Mouse (Mus musculus): ENCODE results near the gene Trp73. TPM values are rescaled to one million over a fixed set of nuclear protein-coding genes. Genes with fewer than 3 reads are reported as not detected.

Trp73 gene
- polyA plus RNA-seq, 1 experiment from 2014 or later = 9.8 TPM

DNA sequence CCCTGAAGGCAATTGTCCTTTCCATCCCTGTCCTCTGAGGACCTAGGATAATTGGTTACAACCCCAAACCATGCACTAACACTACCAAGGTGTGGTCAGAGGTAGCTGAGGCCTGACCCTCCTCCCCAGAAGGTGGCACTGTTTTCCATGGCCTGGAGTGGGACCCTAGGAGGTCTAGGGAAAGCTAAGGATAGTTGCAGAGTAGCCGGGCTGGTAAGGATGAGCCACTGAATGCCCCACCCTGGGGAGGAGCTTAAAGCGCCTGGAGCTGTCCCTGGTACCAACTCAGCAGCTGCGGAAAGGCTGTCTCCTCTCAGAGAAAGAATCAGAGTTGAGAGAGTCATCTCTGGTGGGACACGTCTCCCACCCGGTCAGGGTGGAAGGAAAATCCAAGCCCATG, 69.1 kb downstream of the Trp73 start:
- no peak overlapping the region for H3K4me3 ChIP-seq (replicated peaks)
- H3K36me3 ChIP-seq = no peaks in the 10 kb centered on the region
- no peak for ATAC-seq (ENCODE audit: insufficient number of reproducible peaks, low FRiP score, low TSS enrichment, low read depth)
- no peak overlapping the region for H3K9ac ChIP-seq
- peaks cover 25% of the 10 kb centered on the region for H3K27me3 ChIP-seq
- peaks cover 12% of the 10 kb centered on the region for H3K4me1 ChIP-seq
- no peaks in the 10 kb centered on the region for H3K9me3 ChIP-seq (replicated peaks)
- H3K4me2 ChIP-seq (replicated peaks) = no peak overlapping the region
- no peak overlapping the region for H3K27ac ChIP-seq (replicated peaks)
- WGBS = 0% methylated on average over 5 of the region's 5 CpGs

DNA sequence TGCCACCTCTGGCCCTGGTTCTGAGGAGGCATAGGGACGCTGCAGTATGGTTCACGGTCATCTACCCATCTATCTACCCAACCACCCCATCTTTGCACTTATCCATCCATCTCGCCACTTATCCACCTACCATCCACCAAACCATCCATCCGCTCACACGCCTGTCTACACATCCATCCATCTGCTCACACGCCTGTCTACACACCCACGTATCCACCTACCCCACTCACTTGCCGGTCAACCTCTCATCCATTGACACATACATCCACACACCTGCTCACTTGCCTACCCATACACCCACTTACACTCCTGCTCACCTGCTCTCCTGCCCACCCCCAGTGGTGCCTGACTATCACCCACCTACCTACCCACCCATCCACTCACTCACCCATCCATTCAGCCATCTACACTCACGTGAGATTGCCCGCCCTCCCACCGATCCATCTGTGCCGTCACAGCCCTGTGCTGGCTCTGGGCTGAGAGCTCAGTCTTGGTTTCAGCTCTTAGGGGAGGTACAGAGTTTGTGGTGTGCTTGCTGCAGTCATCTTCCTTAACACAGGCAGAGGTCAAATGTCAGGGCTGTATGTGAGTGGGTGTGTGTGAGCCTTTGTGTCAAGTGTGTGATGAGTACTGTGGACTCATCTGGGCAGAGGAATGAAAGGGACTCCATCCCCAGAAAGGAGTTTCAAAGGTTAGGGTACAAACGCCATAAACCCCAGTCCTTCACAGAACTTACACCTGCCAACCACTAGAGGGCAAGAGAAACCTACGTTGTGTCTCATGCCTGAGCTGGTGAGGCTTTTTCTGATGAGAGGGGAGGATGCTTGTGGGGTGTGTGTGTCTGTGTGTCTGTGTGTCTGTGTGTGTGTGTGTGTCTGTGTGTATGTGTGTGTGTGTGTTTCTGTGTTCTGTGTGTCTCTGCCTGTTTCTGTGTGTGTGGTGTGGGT, 74.9 kb downstream of the Trp73 start:
- Histone ChIP-seq H3K9ac (no peak overlapping the region), H3K27ac (replicated peaks) (no peak overlapping the region), H3K4me1 (no peaks in the 10 kb centered on the region), H3K9me3 (replicated peaks) (no peaks in the 10 kb centered on the region), H3K4me2 (replicated peaks) (no peak overlapping the region), H3K27me3 (0 out of 2 replicates have a peak, but pooled peaks cover 3% of the 10 kb centered on the region), H3K4me3 (replicated peaks) (no peak overlapping the region), H3K36me3 (no peaks in the 10 kb centered on the region)
- no peak for ATAC-seq (ENCODE audit: insufficient number of reproducible peaks, low FRiP score, low TSS enrichment, low read depth)
- WGBS = 60% methylated on average over 14 of the region's 14 CpGs

DNA sequence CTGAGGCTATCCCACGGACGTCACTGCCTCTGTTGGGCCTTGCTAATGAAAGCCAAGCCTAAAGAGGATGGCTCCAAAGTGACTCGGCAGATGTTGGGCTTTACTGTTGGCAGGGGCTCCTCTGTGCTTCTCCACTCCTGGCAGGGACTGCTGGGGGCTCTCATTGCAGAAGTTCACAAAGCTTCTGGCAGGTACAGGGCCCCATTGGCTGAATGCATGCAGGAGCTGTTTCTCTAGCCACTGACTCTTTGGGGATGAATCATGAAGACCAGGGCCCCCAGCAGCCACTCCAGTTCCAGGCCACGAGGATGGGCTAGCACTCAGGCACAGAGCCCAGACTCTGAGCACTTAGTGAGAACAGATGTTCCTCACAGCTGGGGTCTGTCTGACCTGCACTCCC, 82.3 kb downstream of the Trp73 start:
- Histone ChIP-seq H3K4me2 (replicated peaks) (no peak overlapping the region), H3K9ac (no peak overlapping the region), H3K27me3 (no peaks in the 10 kb centered on the region), H3K27ac (replicated peaks) (peak overlapping the region; percentile 87; the same call in 1 of the 2 replicates), H3K9me3 (replicated peaks) (no peaks in the 10 kb centered on the region), H3K4me1 (peaks cover 26% of the 10 kb centered on the region), H3K36me3 (no peaks in the 10 kb centered on the region), H3K4me3 (replicated peaks) (no peak overlapping the region)
- peak; percentile 61 for ATAC-seq (ENCODE audit: insufficient number of reproducible peaks, low FRiP score, low TSS enrichment, low read depth)
- WGBS = 35% methylated on average over 4 of the region's 4 CpGs

DNA sequence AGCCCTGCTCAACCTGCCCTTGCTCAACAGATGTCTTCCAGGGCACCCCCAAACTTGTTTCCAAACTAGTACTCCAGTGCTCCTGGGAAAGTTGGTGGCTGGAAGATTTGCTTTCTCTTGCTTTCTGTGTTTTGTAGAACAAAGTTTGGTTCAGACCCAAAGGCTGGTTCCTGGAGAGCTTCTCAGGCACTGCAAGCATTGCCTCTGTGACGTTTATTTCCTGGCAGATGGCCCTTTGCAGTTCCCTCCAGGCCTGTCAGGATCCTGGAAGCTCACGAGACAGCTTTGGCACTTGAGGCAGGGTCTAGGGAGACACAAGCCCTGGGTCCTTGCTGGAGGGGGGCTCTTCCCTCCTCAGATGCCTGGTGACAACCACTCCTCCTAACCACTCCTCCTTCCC, 83.3 kb downstream of the Trp73 start:
- H3K27me3 ChIP-seq = no peaks in the 10 kb centered on the region
- ATAC-seq (ENCODE audit: insufficient number of reproducible peaks, low FRiP score, low TSS enrichment, low read depth) = no peak
- no peaks in the 10 kb centered on the region for H3K36me3 ChIP-seq
- no peak overlapping the region for H3K4me2 ChIP-seq (replicated peaks)
- no peaks in the 10 kb centered on the region for H3K9me3 ChIP-seq (replicated peaks)
- peaks cover 26% of the 10 kb centered on the region for H3K4me1 ChIP-seq
- peak overlapping the region; percentile 87 for H3K27ac ChIP-seq (replicated peaks)
- H3K9ac ChIP-seq = no peak overlapping the region
- 23% methylated on average over 2 of the region's 2 CpGs for WGBS
- H3K4me3 ChIP-seq (replicated peaks) = no peak overlapping the region

DNA sequence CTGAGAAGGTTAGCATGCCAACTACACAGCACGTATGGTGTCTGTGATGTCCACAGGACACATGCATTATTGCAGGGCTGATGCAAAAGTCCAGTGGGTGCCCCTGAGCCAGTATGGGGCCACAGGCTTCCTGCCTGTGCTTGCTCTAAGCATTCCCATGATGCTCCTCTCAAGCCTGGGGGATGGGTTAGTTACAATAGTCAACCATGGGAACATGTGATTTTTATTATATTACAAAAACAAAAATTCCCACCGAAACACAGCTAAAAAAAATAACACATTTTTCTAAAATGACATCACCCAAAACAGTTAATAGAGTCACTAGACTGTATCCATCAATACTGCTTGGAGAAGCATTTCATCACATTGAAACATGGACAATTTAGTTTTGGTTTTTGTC, 84.0 kb downstream of the Trp73 start:
- ATAC-seq (ENCODE audit: insufficient number of reproducible peaks, low FRiP score, low TSS enrichment, low read depth) = no peak
- peak overlapping the region; percentile 87 for H3K27ac ChIP-seq (replicated peaks)
- no peaks in the 10 kb centered on the region for H3K9me3 ChIP-seq (replicated peaks)
- WGBS = 36% methylated on average over 2 of the region's 2 CpGs
- no peak overlapping the region for H3K9ac ChIP-seq
- peaks cover 26% of the 10 kb centered on the region for H3K4me1 ChIP-seq
- no peaks in the 10 kb centered on the region for H3K36me3 ChIP-seq
- no peak overlapping the region for H3K4me3 ChIP-seq (replicated peaks)
- no peaks in the 10 kb centered on the region for H3K27me3 ChIP-seq
- H3K4me2 ChIP-seq (replicated peaks) = no peak overlapping the region

DNA sequence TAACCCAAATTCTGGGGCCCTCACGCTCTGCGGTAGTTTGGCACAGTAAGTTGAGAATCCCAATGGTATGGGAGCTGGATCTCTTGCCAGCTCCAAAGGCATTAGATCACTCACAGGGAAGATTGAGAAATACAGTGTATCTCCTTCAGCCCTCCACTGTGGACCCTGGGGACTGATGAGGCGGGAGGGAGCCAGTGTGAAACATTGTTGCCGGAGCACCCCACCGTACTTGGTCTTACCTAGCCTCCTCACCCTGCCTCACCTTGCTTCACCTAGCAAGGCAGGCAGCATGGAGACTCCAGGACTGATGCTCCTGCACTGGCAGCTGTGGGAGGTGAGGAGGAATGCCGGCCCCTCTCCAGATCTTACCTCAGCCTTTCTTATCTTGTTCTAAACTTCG, 84.5 kb downstream of the Trp73 start:
- H3K9me3 ChIP-seq (replicated peaks) = no peaks in the 10 kb centered on the region
- no peak overlapping the region for H3K4me3 ChIP-seq (replicated peaks)
- H3K27ac ChIP-seq (replicated peaks) = peak overlapping the region; percentile 82
- H3K9ac ChIP-seq = no peak overlapping the region
- peaks cover 26% of the 10 kb centered on the region for H3K4me1 ChIP-seq
- no peaks in the 10 kb centered on the region for H3K36me3 ChIP-seq
- 78% methylated on average over 7 of the region's 7 CpGs for WGBS
- no peak overlapping the region for H3K4me2 ChIP-seq (replicated peaks)
- no peaks in the 10 kb centered on the region for H3K27me3 ChIP-seq
- no peak for ATAC-seq (ENCODE audit: insufficient number of reproducible peaks, low FRiP score, low TSS enrichment, low read depth)

DNA sequence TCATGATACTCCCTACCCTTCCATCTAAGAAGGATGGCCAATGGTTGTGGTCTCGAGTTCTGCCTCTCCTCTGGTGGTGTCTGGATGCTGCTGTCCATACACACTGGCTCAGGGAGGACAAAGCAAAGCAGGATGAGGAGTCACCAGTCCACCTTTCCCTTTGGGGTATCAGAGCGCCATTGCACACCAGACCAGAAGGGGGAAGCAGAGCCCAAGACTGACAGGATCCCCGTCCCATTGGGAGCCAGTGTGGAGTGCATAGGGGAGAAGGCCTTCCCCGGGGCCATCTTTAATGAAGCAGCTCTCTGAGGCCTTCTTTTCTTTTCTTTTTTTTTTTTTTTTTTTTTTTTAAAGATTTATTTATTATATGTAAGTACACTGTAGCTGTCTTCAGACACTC, 86.9 kb downstream of the Trp73 start:
- Histone ChIP-seq H3K9ac (no peak overlapping the region), H3K4me2 (replicated peaks) (no peak overlapping the region), H3K4me3 (replicated peaks) (no peak overlapping the region), H3K9me3 (replicated peaks) (no peaks in the 10 kb centered on the region), H3K4me1 (peaks cover 24% of the 10 kb centered on the region), H3K27ac (replicated peaks) (no peak overlapping the region), H3K36me3 (no peaks in the 10 kb centered on the region), H3K27me3 (no peaks in the 10 kb centered on the region)
- WGBS = 48% methylated on average over 4 of the region's 4 CpGs
- no peak for ATAC-seq (ENCODE audit: insufficient number of reproducible peaks, low FRiP score, low TSS enrichment, low read depth)

DNA sequence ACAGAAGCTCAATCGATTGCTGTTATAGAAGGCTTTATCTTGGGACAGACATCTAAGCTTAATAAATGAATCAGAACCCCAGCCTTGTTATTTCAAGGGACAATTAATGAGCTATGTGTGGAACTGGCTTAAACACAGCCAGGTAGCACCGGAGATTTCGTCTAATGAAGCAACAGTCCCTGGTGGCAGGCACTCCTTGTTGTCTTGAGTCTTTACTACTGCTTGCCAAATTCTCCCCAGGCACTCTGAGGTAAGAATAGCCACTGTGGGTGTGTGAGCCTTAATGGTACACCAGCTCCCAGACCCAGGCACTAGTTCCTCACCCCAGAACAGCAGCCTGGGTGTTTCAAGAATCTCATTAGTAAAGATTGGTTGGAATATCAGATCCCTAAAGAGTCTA, 88.6 kb downstream of the Trp73 start:
- no peak overlapping the region for H3K4me3 ChIP-seq (replicated peaks)
- ATAC-seq (ENCODE audit: insufficient number of reproducible peaks, low FRiP score, low TSS enrichment, low read depth) = 0 out of 2 replicates have a peak, but pooled peaks have one; percentile 25
- peaks cover 8% of the 10 kb centered on the region for H3K4me1 ChIP-seq
- no peaks in the 10 kb centered on the region for H3K27me3 ChIP-seq
- H3K4me2 ChIP-seq (replicated peaks) = no peak overlapping the region
- H3K9ac ChIP-seq = no peak overlapping the region
- H3K36me3 ChIP-seq = no peaks in the 10 kb centered on the region
- no peaks in the 10 kb centered on the region for H3K9me3 ChIP-seq (replicated peaks)
- WGBS = 83% methylated on average over 3 of the region's 3 CpGs
- no peak overlapping the region for H3K27ac ChIP-seq (replicated peaks)

DNA sequence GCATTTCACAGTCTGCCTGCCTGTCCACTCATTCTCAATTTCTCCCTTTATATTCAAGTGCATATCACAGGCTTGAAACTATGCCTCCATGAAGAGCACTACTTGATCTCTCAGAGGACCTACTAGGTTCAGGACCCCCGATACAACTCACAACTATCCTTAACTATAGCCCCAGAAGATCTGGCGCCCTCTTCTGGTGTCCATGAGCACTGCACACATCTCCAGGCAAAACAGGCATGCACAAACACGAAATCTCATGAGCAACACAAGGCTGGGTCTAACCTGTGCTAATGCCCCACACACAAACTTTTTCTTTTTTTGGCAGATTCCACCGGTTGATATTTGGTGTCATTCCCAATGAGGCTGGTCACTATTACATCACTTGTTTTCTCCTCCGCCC, 94.2 kb downstream of the Trp73 start:
- H3K27ac ChIP-seq (replicated peaks) = no peak overlapping the region
- no peak overlapping the region for H3K9ac ChIP-seq
- H3K4me2 ChIP-seq (replicated peaks) = no peak overlapping the region
- WGBS = 76% methylated on average over 5 of the region's 5 CpGs
- H3K4me3 ChIP-seq (replicated peaks) = no peak overlapping the region
- no peaks in the 10 kb centered on the region for H3K9me3 ChIP-seq (replicated peaks)
- no peaks in the 10 kb centered on the region for H3K36me3 ChIP-seq
- no peak for ATAC-seq (ENCODE audit: insufficient number of reproducible peaks, low FRiP score, low TSS enrichment, low read depth)
- no peaks in the 10 kb centered on the region for H3K4me1 ChIP-seq
- no peaks in the 10 kb centered on the region for H3K27me3 ChIP-seq

DNA sequence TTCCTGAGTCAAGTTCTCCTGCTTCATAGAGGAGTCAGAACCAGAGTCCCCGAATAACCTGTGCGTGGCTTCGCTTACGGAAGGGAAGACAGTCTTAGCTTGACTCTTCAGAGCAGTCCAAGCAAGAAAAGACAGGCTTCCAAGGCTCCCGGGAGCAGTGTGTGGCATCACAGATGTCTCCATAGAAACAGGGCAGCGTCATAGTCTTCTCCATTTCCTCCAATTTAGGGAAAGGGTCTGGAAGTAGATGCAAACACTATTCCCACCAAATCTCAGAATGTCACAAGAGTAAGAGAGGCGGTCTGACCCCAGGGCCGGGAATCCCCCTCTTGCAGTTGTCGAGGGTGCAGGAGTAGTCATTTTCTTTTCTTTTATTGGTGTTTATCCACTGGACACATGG, 97.4 kb downstream of the Trp73 start, which contains the start of gene Ccdc27:
Gene Ccdc27, minus strand, starts transcription at position 101 of the 400 bp plus-strand sequence.
- Histone ChIP-seq H3K36me3 (no peaks in the 10 kb centered on the region), H3K27ac (replicated peaks) (no peak within 1 kb of the TSS), H3K9ac (no peak within 1 kb of the TSS), H3K9me3 (replicated peaks) (no peaks in the 10 kb centered on the region), H3K4me3 (replicated peaks) (no peak within 1 kb of the TSS), H3K4me2 (replicated peaks) (no peak within 1 kb of the TSS), H3K27me3 (no peaks in the 10 kb centered on the region), H3K4me1 (no peaks in the 10 kb centered on the region)
- WGBS = 78% methylated on average over 9 of the region's 9 CpGs
- no peak for ATAC-seq (ENCODE audit: insufficient number of reproducible peaks, low FRiP score, low TSS enrichment, low read depth)

DNA sequence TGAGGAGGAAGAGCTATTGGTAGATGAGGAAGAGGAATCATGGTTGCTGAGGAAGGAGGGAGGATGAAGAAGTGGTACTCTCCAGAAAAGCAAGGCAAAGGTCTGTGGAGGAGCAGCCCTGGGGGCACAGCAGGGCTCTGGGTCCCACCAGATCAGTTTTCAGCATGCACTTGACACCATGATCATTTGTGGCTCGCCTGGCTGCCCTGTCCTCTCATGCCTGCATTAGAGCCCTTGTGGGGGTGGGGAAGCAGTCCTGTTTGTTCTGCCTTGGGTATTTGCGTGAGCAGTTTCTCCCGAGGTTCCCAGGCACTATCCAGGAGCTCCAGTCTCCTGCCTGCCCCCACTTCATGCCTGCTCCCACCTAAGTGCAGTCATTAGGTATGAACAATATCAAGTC, 102.9 kb downstream of the Trp73 start:
- ATAC-seq (ENCODE audit: insufficient number of reproducible peaks, low FRiP score, low TSS enrichment, low read depth) = no peak
- Histone ChIP-seq H3K36me3 (no peaks in the 10 kb centered on the region), H3K9ac (no peak overlapping the region), H3K9me3 (replicated peaks) (no peaks in the 10 kb centered on the region), H3K27me3 (peaks cover 4% of the 10 kb centered on the region; the same call in 1 of the 2 replicates), H3K4me1 (no peaks in the 10 kb centered on the region), H3K4me2 (replicated peaks) (no peak overlapping the region), H3K4me3 (replicated peaks) (no peak overlapping the region), H3K27ac (replicated peaks) (no peak overlapping the region)
- 32% methylated on average over 3 of the region's 3 CpGs for WGBS

DNA sequence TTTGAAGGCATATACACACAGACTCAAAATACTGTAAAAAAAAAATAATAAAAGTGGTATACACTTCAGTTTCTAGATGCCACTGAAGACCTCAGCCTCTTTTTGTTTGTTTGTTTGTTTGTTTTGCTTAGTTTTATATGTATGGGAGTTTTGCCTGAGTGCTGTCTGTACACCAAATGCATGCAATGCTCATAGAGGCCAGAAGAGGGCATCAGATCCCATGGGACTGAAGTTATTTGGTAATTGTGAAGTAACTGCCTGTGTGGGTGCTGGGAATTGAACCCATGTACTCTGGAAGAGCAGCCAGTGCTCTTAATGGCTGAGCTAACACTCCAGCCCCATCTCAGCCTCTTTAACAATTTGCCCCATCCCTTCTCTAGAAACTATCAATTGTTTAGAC, 111.4 kb downstream of the Trp73 start:
- Histone ChIP-seq H3K4me2 (replicated peaks) (no peak overlapping the region), H3K36me3 (no peaks in the 10 kb centered on the region), H3K4me1 (peaks cover 43% of the 10 kb centered on the region), H3K9me3 (replicated peaks) (no peaks in the 10 kb centered on the region), H3K9ac (no peak overlapping the region), H3K27me3 (peaks cover 14% of the 10 kb centered on the region; the same call in 1 of the 2 replicates), H3K27ac (replicated peaks) (no peak overlapping the region; the same call in 1 of the 2 replicates), H3K4me3 (replicated peaks) (no peak overlapping the region)
- ATAC-seq (ENCODE audit: insufficient number of reproducible peaks, low FRiP score, low TSS enrichment, low read depth) = no peak
